In the genomic region with DNA sequence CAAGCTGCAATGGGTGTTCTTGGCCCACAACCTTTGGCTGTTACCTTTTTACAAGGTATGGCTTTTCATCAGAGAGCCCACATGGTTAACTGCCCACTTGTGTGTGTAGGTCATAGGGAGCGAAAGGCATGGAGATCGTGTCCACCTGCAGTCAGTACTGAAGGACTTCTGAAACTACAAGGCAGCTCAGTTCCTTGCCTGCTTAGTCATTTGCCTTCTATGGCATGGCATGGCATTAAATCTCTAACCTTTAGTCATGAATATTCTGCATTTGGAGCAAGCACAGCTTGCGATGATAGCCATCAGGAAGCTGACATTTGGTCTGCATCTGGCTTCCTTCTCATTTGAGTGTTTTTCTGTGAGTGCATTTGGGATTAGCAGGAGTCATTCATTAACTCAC, we compare ENCODE assay signal across 15 mouse cellular contexts.
"Had no signal": no experiment of that assay in that cellular context is flagged by ENCODE, and none has a peak within 500 bp of the region (broad histone marks: within the 10 kb centered on the region; RNA-seq: fewer than 3 reads in every experiment).

No protein-coding gene starts in this region.

- H3K27ac ChIP-seq: lung, embryonic 15.5 days; macrophage; midbrain, embryonic 15.5 days; neural tube, embryonic 12.5 days; stomach, embryonic 15.5 days; stomach, postnatal 0 days had no signal

- H3K4me1 ChIP-seq: lung, embryonic 15.5 days; megakaryocyte, embryonic 14.5 days; stomach, embryonic 15.5 days had no signal

- DNase-seq: lung, adult 2 months; lung, postnatal 14 days; lung, postnatal 36 days; right cerebral cortex, postnatal 14 days; thymus, adult 2 months; thymus, postnatal 25 days; thymus, postnatal 4 days had no signal

- H3K27me3 ChIP-seq: lung, embryonic 15.5 days; megakaryocyte, embryonic 14.5 days; midbrain, embryonic 13.5 days; midbrain, embryonic 15.5 days; neural tube, embryonic 12.5 days; stomach, embryonic 15.5 days had no signal

- H3K4me3 ChIP-seq: lung, embryonic 15.5 days; megakaryocyte, embryonic 14.5 days; midbrain, embryonic 13.5 days; midbrain, embryonic 15.5 days; neural tube, embryonic 12.5 days; stomach, embryonic 15.5 days had no signal
